Mouse (Mus musculus) olfactory bulb, adult 2 months (tissue): ENCODE measurements at regions not wholly inside any gene's neighbourhood (a gene's known extent, or its start where the extent isn't known, plus 50 kb on each side); places are given as distances from the start of the nearest gene placed in this dataset.

ENCODE experiments used
- CTCF ChIP-seq: fragments of 200-500 bp; IDR thresholded peaks from 2 replicates; pipeline ENCODE4 v1.5.1; 2012; ENCODE audit warnings: low read depth, mild to moderate bottlenecking, low read length, moderate library complexity; ENCODE audit not compliant: insufficient read depth
- POLR2A ChIP-seq: fragments of 200-500 bp; IDR thresholded peaks from 2 replicates; pipeline ENCODE4 v1.6.1; 2012; ENCODE audit warnings: mild to moderate bottlenecking, low read depth, low read length, moderate library complexity; ENCODE audit not compliant: insufficient read depth

- TF ChIP-seq POLR2A (no peak), CTCF (no peak)
These were observed 615.2 kb downstream of the Gm826 start for GRCm38 (mm10) chr2:159718738-159719137.
